Mouse (Mus musculus) heart, embryonic 16.5 days (tissue): ENCODE measurements at regions not wholly inside any gene's neighbourhood (a gene's known extent, or its start where the extent isn't known, plus 50 kb on each side); places are given as distances from the start of the nearest gene placed in this dataset.

ENCODE experiments used
- ATAC-seq: fragments of 200-750 bp; cut with Nextera tagmentation; replicated peaks from 2 replicates; pipeline ENCODE4 v1.8.0; 2017; ENCODE audit warnings: moderate number of reproducible peaks; ENCODE audit not compliant: insufficient read depth, low FRiP score; ENCODE audit errors: extremely low read depth
- H3K27ac ChIP-seq: fragments of 300-500 bp; sonication (generic); 2 replicates; pipeline ENCODE4 v1.5.1; 2014; ENCODE audit warnings: mild to moderate bottlenecking, low read length, control low read depth, moderate library complexity
- H3K27me3 ChIP-seq: fragments of 300-500 bp; sonication (generic); 2 replicates; pipeline ENCODE4 v1.6.1; 2014; ENCODE audit warnings: low read length, mixed read lengths; ENCODE audit not compliant: control insufficient read depth, insufficient read depth
- H3K36me3 ChIP-seq: fragments of 300-500 bp; sonication (generic); 2 replicates; pipeline ENCODE4 v1.6.1; 2014; ENCODE audit not compliant: control insufficient read depth, insufficient read depth
- H3K4me1 ChIP-seq: fragments of 300-500 bp; sonication (generic); 2 replicates; pipeline ENCODE4 v1.6.1; 2014; ENCODE audit warnings: low read length, mixed read lengths; ENCODE audit not compliant: control insufficient read depth, insufficient read depth
- H3K4me2 ChIP-seq: fragments of 300-500 bp; sonication (generic); 2 replicates; pipeline ENCODE4 v1.6.1; 2014; ENCODE audit warnings: low read depth, mild to moderate bottlenecking, control low read depth, low read length
- H3K4me3 ChIP-seq: fragments of 300-500 bp; sonication (generic); 2 replicates; pipeline ENCODE4 v1.5.1; 2014; ENCODE audit warnings: mild to moderate bottlenecking, control low read depth, low read length
- H3K9ac ChIP-seq: fragments of 300-500 bp; sonication (generic); 2 replicates; pipeline ENCODE4 v1.6.1; 2014; ENCODE audit warnings: low read length, control low read depth
- H3K9me3 ChIP-seq: fragments of 300-500 bp; sonication (generic); replicated peaks from 2 replicates; pipeline ENCODE4 v1.6.1; 2016; ENCODE audit warnings: low read length; ENCODE audit not compliant: control insufficient read depth
- WGBS: fragments of 180-500 bp; shearing (Covaris S2); extraction: QIAGEN DNeasy Blood & Tissue Kit; methylation state at CpG from one replicate; pipeline ENCODE4 v1.1.7; 2014; 5-methylcytosine and 5-hydroxymethylcytosine counted together

- no peak overlapping the region for H3K4me2 ChIP-seq
- peaks cover 9% of the 10 kb centered on the region; the same call in 1 of the 2 replicates for H3K4me1 ChIP-seq
- 56% methylated on average over 2 of the region's 2 CpGs for WGBS
- H3K4me3 ChIP-seq = no peak overlapping the region
- H3K9me3 ChIP-seq = no peaks in the 10 kb centered on the region
- no peaks in the 10 kb centered on the region for H3K36me3 ChIP-seq
- H3K27ac ChIP-seq = no peak overlapping the region
- no peaks in the 10 kb centered on the region for H3K27me3 ChIP-seq
- H3K9ac ChIP-seq = no peak overlapping the region
- ATAC-seq = no peak
Measured at GRCm38 (mm10) chr8:128608876-128609275, 76.6 kb upstream of the Itgb1 start.

- no peak overlapping the region for H3K27ac ChIP-seq
- H3K27me3 ChIP-seq = no peaks in the 10 kb centered on the region
- ATAC-seq = no peak
- H3K9ac ChIP-seq = no peak overlapping the region
- no peaks in the 10 kb centered on the region for H3K9me3 ChIP-seq
- H3K4me1 ChIP-seq = no peaks in the 10 kb centered on the region; the same call in 1 of the 2 replicates
- no peaks in the 10 kb centered on the region for H3K36me3 ChIP-seq
- no peak overlapping the region for H3K4me2 ChIP-seq
- H3K4me3 ChIP-seq = no peak overlapping the region
- 72% methylated on average over 5 of the region's 5 CpGs for WGBS
Measured at GRCm38 (mm10) chr8:128612607-128613006, 72.8 kb upstream of the Itgb1 start.

- H3K4me3 ChIP-seq = no peak overlapping the region
- no peaks in the 10 kb centered on the region for H3K36me3 ChIP-seq
- H3K9ac ChIP-seq = no peak overlapping the region
- H3K4me2 ChIP-seq = no peak overlapping the region
- no peaks in the 10 kb centered on the region for H3K4me1 ChIP-seq
- WGBS = 41% methylated on average over 1 of the region's 1 CpGs
- H3K27ac ChIP-seq = no peak overlapping the region
- no peaks in the 10 kb centered on the region for H3K27me3 ChIP-seq
- H3K9me3 ChIP-seq = no peaks in the 10 kb centered on the region
- no peak for ATAC-seq
Measured at GRCm38 (mm10) chr8:128617854-128618253, 67.6 kb upstream of the Itgb1 start.

GRCm38 (mm10) chr8:128619086-128619485 is 66.4 kb upstream of the Itgb1 start:
- no peak overlapping the region for H3K27ac ChIP-seq
- H3K9ac ChIP-seq = no peak overlapping the region
- 72% methylated on average over 1 of the region's 1 CpGs for WGBS
- no peaks in the 10 kb centered on the region for H3K9me3 ChIP-seq
- H3K27me3 ChIP-seq = no peaks in the 10 kb centered on the region
- no peak for ATAC-seq
- H3K4me2 ChIP-seq = no peak overlapping the region
- H3K4me3 ChIP-seq = no peak overlapping the region
- H3K36me3 ChIP-seq = no peaks in the 10 kb centered on the region
- no peaks in the 10 kb centered on the region for H3K4me1 ChIP-seq
